Mouse (Mus musculus) embryonic stem cell, embryonic (primary cell): ENCODE measurements around the gene Arid3c.

Experiments
- CTCF ChIA-PET, 4 experiments: fragments of 300-600 bp in 2 of 4; fragments of 350-600 bp in 2 of 4; sonication (Branson Sonifier 250); formaldehyde crosslinking; loops; one replicate each; lab custom pipeline; 2022; ENCODE audit warnings: inconsistent platforms in 2 of 4; lab: Charles Lee
- POLR2A ChIA-PET, 4 experiments: fragments of 300-600 bp in 2 of 4; fragments of 350-600 bp in 2 of 4; sonication (Branson Sonifier 250); formaldehyde crosslinking; loops; one replicate each; lab custom pipeline; 2022; ENCODE audit warnings: antibody characterized with exemption in 4 of 4, inconsistent platforms in 1 of 4; lab: Charles Lee

The Arid3c gene

GRCm38 (mm10) chr4:41756440-41756839 lies 25.5 kb upstream of the Arid3c start:
- CTCF ChIA-PET, result interaction anchor here in 3 of 4 experiments (0.5 to 2.0 kb wide), 4 partner anchors 15 to 235 kb away, joined by 4 to 6 read pairs (median 5); no protein-coding TSS in a partner anchor
- POLR2A ChIA-PET, result interaction anchor here in 3 of 4 experiments (0.6 to 5.8 kb wide), 6 partner anchors 14 to 258 kb away, joined by 3 to 37 read pairs (median 7); partner anchors contain the start of gene Rpp25l (in 1 of the 3)

GRCm38 (mm10) chr4:41755338-41756305 lies 24.7 kb upstream of the Arid3c start, which contains the start of gene Sigmar1:
Gene Sigmar1, minus strand, starts transcription at chr4:41756157.
- CTCF ChIA-PET, result interaction anchor here in 3 of 4 experiments (0.5 to 2.0 kb wide), 9 partner anchors 14 to 627 kb away, joined by 3 to 6 read pairs (median 4); partner anchors contain the start of genes Dnaic1 (in 1 of the 3) and Fam219a (in 1 of the 3)

GRCm38 (mm10) chr4:41754797-41755337 lies 23.9 kb upstream of the Arid3c start, which contains the start of gene Galt:
Gene Galt, plus strand, starts transcription at chr4:41755228.
- CTCF ChIA-PET, result interaction anchor here in 3 of 4 experiments (1.0 to 2.0 kb wide), 8 partner anchors 14 to 185 kb away, joined by 3 to 8 read pairs (median 4); partner anchors contain the start of genes Dnaic1 (in 1 of the 3) and Fam219a (in 1 of the 3)

More at GRCm38 (mm10) chr4:41755338-41756305, 24.7 kb upstream of the Arid3c start, which contains the start of gene Sigmar1:
- POLR2A ChIA-PET, result interaction anchor here in 3 of 4 experiments (0.6 to 5.8 kb wide), 18 partner anchors 9 to 1195 kb away, joined by 3 to 37 read pairs (median 4); partner anchors contain the start of genes Fam219a (in 2 of the 3), Arid3c (in 1 of the 3), Dnaic1 (in 1 of the 3) and Rpp25l (in 1 of the 3)

DNA sequence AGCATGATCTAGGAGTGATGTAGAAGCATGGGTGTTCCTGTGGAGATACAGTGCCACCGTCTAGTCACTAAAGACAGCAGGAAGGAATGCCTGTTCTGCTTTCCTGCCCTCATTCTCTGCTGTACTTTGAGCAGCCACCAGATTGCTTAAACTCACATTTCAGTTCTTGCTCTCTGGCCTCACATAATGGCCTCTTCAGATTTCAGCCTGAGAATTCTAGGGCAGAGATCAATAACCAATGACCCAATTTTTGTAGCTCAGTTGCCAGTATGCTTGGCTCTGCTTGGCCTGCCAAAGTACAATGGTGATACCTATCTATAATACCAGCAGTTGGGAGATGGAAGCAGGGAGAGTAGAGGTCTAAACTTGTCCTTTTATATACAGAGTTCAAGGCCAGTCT lies 14.1 kb upstream of the Arid3c start:
- CTCF ChIA-PET, result interaction anchor here in 2 of 4 experiments (0.6 to 0.7 kb wide), 2 partner anchors 239 to 241 kb away, joined by 3 to 6 read pairs; no protein-coding TSS in a partner anchor
- POLR2A ChIA-PET, result interaction anchor here in 1 of 4 experiments (1.3 kb wide), 1 partner anchor 10 kb away, joined by 3 read pairs; the partner anchor contains the start of gene Galt

More at GRCm38 (mm10) chr4:41754797-41755337, 23.9 kb upstream of the Arid3c start, which contains the start of gene Galt:
- POLR2A ChIA-PET, result interaction anchor here in 3 of 4 experiments (0.6 to 5.8 kb wide), 14 partner anchors 9 to 345 kb away, joined by 3 to 37 read pairs (median 4); partner anchors contain the start of genes Arid3c (in 1 of the 3), Fam219a (in 1 of the 3) and Rpp25l (in 1 of the 3)

GRCm38 (mm10) chr4:41744131-41744530 lies 13.2 kb upstream of the Arid3c start:
- ChIA-PET POLR2A (interaction anchor here in 1 of 4 experiments (1.3 kb wide), 1 partner anchor 11 kb away, joined by 3 read pairs; the partner anchor contains the start of gene Galt), CTCF (no interaction called here)

- CTCF ChIA-PET, result interaction anchor here in 3 of 4 experiments (0.6 to 1.9 kb wide), 14 partner anchors 9 to 237 kb away, joined by 3 to 7 read pairs (median 4); partner anchors contain the start of genes Galt (in 2 of the 3), Sigmar1 (in 2 of the 3), Arid3c (in 1 of the 3) and Dnaic1 (in 1 of the 3)
- POLR2A ChIA-PET, result interaction anchor here in 3 of 4 experiments (0.7 to 6.0 kb wide), 26 partner anchors 10 to 606 kb away, joined by 3 to 45 read pairs (median 4); partner anchors contain the start of genes Arid3c (in 2 of the 3), Galt (in 2 of the 3), Rpp25l (in 2 of the 3) and Sigmar1 (in 2 of the 3)
Measured at GRCm38 (mm10) chr4:41741158-41741560, 10.2 kb upstream of the Arid3c start.

GRCm38 (mm10) chr4:41740380-41741157 lies 9.6 kb upstream of the Arid3c start:
- ChIA-PET CTCF (interaction anchor here in 3 of 4 experiments (0.6 to 1.9 kb wide), 15 partner anchors 9 to 236 kb away, joined by 3 to 7 read pairs (median 3); partner anchors contain the start of genes Galt (in 2 of the 3), Sigmar1 (in 2 of the 3), Arid3c (in 1 of the 3) and Dnaic1 (in 1 of the 3)), POLR2A (interaction anchor here in 3 of 4 experiments (0.8 to 6.0 kb wide), 23 partner anchors 9 to 606 kb away, joined by 3 to 45 read pairs (median 4); partner anchors contain the start of genes Arid3c (in 2 of the 3), Galt (in 2 of the 3), Rpp25l (in 2 of the 3) and Sigmar1 (in 2 of the 3))

DNA sequence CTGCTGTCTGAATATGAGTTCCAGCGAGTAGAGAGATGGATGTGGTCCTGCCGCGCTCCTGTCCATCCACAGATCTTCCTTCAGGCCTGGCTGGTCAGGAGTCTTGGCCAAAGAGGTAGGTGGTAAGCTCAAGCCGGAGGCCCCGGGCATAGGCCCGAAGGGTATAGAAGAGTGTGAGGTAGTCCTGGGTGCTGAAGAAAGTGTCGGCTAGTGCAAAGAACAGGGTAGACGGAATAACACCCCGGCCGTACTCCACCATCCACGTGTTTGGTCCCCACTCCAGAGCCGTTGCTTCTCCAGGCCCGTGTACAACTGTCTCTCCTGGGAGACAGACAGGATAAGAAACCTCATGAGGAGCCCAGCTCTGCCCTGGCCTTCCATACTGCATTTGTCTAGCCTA lies 8.3 kb upstream of the Arid3c start:
- ChIA-PET POLR2A (interaction anchor here in 3 of 4 experiments (0.6 to 6.0 kb wide), 10 partner anchors 11 to 1822 kb away, joined by 3 to 45 read pairs (median 8); partner anchors contain the start of genes Rpp25l (in 2 of the 3), Galt (in 1 of the 3) and Sigmar1 (in 1 of the 3)), CTCF (interaction anchor here (0.5 to 3.2 kb wide), 7 partner anchors 12 to 490 kb away, joined by 3 to 59 read pairs (median 4); partner anchors contain the start of gene Rpp25l (in 1 of the 4))

DNA sequence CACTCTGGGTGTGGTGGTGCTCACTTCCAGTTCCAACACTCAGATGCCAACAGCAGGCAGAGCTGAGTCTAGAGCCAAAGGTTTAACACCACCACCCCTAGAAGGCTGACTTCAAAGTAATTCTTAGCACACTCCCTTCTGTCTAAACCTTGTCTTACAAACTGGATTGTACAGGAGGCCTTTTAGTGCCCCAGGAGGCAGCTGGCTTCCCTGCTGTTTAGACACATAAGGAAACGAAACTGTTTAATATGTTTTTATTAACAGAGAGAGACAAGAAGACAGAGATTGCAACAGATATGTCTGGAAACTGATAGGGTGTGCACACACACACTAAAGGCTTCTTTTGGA lies 7.3 kb upstream of the Arid3c start:
- ChIA-PET CTCF (interaction anchor here (0.7 to 3.2 kb wide), 20 partner anchors 9 to 1134 kb away, joined by 3 to 59 read pairs (median 7); partner anchors contain the start of genes Rpp25l (in 4 of the 4), Dnaic1 (in 1 of the 4) and Fam219a (in 1 of the 4)), POLR2A (interaction anchor here in 3 of 4 experiments (0.5 to 6.0 kb wide), 10 partner anchors 12 to 1823 kb away, joined by 3 to 45 read pairs (median 6); partner anchors contain the start of genes Rpp25l (in 2 of the 3), Galt (in 1 of the 3) and Sigmar1 (in 1 of the 3))

DNA sequence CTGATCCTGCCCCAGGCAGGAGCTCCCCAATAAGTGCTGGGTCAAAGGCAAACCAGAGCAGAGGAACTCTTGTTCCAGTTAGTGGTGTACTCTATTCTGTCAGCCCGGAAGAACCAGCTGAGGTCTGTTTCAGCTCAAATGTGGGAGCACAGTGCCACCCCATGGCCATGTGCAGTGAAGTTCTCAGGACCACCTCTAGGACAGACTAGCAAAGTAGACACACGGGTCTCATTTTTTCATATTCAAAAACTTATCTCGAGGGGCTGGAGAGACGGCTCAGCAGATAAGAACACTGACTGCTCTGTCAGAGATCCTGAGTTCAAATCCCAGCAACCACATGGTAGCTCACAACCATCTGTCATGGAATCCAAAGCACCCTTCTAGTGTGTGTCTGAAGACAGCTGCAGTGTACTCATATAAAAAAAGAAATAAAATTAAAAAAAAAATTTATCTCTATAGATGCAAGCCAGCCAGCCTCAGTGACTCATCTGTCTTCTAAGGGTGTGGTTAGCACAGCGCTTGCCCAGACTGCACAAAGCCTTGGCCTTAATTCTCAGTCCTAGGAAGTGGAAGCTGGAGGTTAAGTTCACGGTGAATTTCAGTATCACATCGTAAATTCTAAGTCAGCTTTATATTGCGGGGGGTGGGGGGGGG lies 6.8 kb upstream of the Arid3c start:
- CTCF ChIA-PET, result interaction anchor here (0.5 to 3.2 kb wide), 38 partner anchors 9 to 1134 kb away, joined by 3 to 59 read pairs (median 6); partner anchors contain the start of genes Rpp25l (in 4 of the 4), Fam219a (in 2 of the 4), AI464131 (in 1 of the 4) and Dnaic1 (in 1 of the 4)
- POLR2A ChIA-PET, result interaction anchor here in 3 of 4 experiments (0.6 to 6.0 kb wide), 14 partner anchors 10 to 637 kb away, joined by 3 to 45 read pairs (median 4); partner anchors contain the start of genes Rpp25l (in 2 of the 3), Dctn3 (in 1 of the 3), Dnaic1 (in 1 of the 3) and Fam219a (in 1 of the 3)

DNA sequence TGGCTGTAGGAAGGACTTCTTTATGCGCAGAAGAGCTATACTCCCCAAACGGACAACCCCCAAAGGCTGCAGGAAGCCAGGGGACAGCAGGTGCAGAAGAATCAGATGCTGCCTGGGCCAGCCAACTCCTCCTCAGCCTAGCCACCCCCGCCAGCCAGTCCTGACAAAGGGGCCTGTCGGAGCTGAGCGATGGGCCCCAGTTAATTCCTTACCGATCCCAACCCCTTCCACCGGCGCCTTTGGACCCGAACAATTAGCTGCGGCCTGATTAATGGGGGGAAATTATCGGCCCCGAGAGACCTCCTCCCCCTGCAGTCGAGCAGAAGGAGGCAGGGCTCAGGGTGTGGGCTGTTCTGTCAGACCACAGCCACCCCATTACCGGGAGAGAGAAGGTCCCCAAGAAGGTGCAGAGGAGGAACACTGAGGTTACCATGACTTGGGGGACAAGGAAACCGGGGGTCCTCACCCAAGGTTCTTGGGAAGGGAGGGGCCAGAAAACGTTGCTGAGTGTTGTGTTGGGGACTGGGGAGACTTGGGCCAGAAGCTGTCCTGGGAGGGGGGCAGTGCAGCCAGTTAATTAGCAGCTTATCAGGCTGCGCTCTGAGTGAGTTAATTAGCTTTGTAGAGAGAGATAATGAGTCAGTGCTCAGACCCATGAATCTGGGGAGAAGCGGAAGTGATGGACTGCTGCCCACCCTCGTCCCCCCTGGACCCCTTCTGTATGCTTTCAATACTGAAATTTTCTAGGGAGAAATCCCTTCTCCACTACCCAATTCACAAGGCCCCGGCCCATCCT lies 3.9 kb downstream of the Arid3c start:
- ChIA-PET POLR2A (interaction anchor here in 1 of 4 experiments (0.9 to 2.0 kb wide), 5 partner anchors 10 to 20 kb away, joined by 3 to 11 read pairs (median 4); no protein-coding TSS in a partner anchor), CTCF (interaction anchor here in 2 of 4 experiments (0.5 to 3.5 kb wide), 5 partner anchors 11 to 13 kb away, joined by 3 to 13 read pairs (median 6); partner anchors contain the start of gene Rpp25l (in 1 of the 2))

- CTCF ChIA-PET, result interaction anchor here in 3 of 4 experiments (0.5 to 1.0 kb wide), 3 partner anchors 8 to 254 kb away, joined by 3 read pairs; no protein-coding TSS in a partner anchor
Measured at GRCm38 (mm10) chr4:41722918-41723351, 8.0 kb downstream of the Arid3c start, which contains the start of gene Dctn3. Gene Dctn3, minus strand, starts transcription at chr4:41723170.

GRCm38 (mm10) chr4:41716834-41717233 lies 14.1 kb downstream of the Arid3c start:
- CTCF ChIA-PET, result interaction anchor here (0.6 to 4.5 kb wide), 5 partner anchors 14 to 50 kb away, joined by 3 to 59 read pairs (median 5); partner anchors contain the start of gene Arid3c (in 1 of the 4)

More at GRCm38 (mm10) chr4:41722918-41723351, 8.0 kb downstream of the Arid3c start, which contains the start of gene Dctn3:
- POLR2A ChIA-PET, result interaction anchor here in 2 of 4 experiments (0.7 to 2.4 kb wide), 8 partner anchors 9 to 154 kb away, joined by 3 to 20 read pairs (median 4); partner anchors contain the start of genes Rpp25l (in 2 of the 2), Dnaic1 (in 1 of the 2) and Fam219a (in 1 of the 2)

More at GRCm38 (mm10) chr4:41716834-41717233, 14.1 kb downstream of the Arid3c start:
- POLR2A ChIA-PET, result interaction anchor here in 2 of 4 experiments (1.1 to 1.4 kb wide), 2 partner anchors 10 to 21 kb away, joined by 3 to 5 read pairs; no protein-coding TSS in a partner anchor
